Mouse (Mus musculus) 416B (cell line): ENCODE measurements around the gene Rcn3.
A peak's percentile ranks its signal among the peaks of the same experiment; 100 is the strongest.
"Not testable (repeated sequence)": the region's sequence is repeated elsewhere in the genome, so short reads cannot be mapped to it uniquely, and the experiment has no call there.

ENCODE experiments used
- DNase-seq: peaks from one replicate; pipeline ENCODE4 v3.0.0; 2011; ENCODE audit warnings: low read depth

The Rcn3 gene

DNA sequence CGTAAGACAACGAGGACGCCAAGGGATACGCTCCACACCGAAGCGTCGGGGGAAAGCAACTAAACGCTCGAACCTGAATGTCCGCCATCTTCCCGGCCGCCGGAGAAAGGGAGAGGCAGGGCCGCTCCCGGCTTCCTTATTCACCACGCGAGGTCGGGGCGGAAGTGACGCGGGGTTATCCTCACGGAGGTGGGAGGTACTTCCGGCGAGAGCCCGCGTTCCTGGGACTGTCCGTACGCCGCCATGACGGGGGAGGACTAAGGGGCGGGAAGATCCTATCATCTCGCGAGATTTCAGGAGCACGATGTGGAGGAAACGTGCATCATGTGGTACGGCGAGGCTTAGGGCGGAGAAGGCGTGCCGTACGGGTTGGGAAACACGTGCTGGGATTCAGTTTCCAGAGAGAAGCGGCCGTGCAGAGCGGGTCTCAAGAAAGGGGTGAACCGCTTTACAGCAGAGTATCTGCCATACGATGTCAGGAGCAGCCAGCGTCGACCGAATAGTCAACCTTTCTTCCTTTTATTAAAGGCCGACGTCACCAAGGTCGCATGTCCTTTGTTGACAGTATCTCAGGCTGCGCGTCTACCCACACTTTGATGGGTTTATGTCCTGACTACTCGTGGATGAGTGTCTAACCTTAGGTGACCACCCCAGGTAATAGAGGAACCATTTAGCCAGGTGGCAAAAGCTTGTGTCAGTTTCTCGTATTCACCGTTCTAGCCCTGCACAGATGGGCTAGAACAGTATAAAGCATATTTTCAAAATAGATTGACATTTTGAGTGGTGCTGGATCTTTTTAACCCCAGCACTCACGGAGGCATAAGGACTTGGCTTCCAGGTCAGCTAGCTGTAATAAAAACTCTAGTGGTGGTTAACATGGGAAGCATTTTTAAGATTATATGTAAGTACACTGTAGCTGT lies 32.5 kb upstream of the Rcn3 start, which contains the start of gene Rps11:
TSS of gene Rps11 (minus strand) at position 216 of the 920 bp plus-strand sequence.
- peak; percentile 100 for DNase-seq

DNA sequence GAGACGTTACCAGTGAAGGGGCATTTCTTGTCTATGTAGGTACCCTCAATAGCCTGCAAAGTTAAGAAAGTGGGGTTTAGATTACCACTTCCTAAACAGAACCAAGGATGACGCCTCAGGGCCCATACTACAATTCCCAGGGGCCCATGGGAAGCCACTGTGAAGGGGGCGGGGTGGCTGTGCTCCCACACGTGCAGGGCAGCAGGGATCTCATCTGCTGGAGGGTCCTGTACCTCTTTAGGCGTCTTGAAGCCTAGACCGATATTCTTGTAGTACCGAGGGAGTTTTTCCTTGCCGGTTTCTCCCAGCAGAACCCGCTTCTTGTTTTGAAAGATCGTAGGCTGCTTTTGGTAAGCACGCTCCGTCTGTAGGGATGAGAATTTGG lies 31.2 kb upstream of the Rcn3 start:
- peak; percentile 63 for DNase-seq

- DNase-seq = no peak
Measured at GRCm38 (mm10) chr7:45122561-45123185, 30.7 kb upstream of the Rcn3 start.

DNA sequence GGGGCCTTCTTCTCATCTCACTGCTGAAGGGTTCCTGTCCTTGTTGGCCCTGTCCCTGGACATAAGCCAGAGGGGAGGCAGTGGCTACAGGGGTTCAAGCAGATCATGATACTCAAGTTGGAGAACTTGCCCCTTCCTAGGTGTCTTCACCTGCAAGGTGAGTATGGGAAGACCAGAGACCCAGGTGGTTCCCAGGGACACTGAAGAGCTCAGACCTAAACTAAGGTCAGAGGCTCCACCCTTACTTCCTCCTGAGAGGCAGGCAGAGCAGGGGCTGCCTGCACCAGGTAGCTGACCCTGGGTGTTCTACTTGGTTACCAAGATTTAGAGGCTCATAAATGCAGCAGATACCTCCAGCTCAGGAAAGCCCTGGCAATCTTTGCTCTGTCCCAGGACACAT lies 29.9 kb upstream of the Rcn3 start:
- no peak for DNase-seq

DNA sequence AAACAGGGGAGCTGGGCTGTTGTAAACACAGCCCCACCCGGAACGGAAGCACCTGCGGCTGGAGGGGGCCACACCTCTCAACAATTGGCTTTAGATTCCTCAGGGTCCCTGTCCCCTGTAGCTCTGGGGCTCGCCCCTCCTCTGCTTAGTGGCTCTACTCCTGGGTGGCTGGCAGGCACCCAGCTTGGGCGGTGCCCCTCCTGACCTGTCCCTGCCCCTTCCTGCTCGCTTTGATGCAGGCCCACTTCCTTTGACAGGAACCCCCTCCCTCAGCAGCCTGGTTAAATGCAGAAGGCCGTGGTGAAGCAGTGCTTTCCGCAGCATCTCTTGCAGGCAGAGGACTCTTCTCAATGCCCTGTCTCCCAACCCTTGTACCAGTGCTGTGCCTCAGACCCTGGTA lies 29.4 kb upstream of the Rcn3 start:
- peak; percentile 90 for DNase-seq

DNA sequence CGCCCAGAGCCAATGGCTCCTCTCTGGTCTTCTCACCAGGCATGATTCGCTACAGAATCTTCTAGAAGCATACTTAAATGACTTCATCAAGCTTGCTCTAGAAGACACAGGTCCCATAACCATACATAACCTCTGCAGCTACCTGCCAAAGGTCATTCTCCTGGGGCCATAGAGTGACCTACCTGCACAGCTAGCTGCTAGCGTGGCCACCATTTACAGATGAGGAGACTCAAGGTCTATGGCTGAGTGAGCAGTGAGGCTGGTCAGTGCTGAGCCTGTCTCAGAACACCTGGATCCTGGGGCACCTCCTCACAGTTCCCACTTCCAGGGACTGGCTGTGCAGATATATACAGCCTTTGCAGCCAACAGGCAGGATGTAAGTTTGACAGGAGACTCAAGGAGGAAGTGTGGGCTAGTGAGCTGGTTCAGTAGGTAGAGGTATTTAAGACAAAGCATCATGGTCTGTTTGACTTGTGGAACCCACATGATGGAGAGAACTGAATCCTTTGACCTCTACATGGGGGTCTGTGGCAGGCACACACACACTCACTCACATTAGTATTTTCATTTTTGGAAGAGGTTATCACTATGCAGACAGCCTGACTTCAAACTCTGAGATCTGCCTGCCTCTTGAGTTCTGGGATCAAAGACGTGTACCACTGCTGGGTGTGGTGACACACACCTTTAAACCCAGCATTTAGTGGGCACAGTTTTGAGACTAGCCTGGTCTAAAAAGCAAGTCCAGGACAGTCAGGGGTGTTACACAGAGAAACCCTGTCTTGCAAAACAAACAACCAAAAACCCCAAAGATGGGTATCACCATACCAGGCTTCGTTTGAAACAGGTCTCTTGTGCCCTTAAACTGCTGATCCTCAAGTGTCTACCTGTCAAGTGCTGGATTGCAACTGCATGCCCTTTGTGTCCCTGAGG lies 28.0 kb upstream of the Rcn3 start:
- no peak for DNase-seq

- DNase-seq = no peak
Measured at GRCm38 (mm10) chr7:45118336-45118735, 26.3 kb upstream of the Rcn3 start.

- no peak for DNase-seq
Measured at GRCm38 (mm10) chr7:45117566-45117965, 25.5 kb upstream of the Rcn3 start.

GRCm38 (mm10) chr7:45113476-45113875 lies 21.5 kb upstream of the Rcn3 start:
- no peak for DNase-seq

DNA sequence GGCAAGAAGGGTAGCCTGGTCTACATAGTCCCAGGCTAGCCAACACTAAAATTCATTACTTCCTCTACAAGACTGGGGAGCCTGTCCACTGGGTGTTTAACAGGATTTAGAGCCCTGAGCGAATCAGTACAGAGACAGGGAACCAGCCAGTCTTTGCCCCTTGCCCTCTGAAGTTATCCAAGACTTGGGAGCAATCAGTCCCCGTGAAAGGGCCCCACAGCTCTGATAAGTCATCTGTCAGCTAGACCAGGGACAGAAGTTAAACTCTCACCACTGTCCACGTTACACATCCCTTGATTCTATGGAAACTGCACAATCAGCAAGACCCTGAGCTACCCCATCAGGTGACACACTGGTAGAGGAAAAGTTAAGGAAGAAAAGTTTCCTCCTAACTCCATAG lies 20.5 kb upstream of the Rcn3 start:
- no peak for DNase-seq

DNA sequence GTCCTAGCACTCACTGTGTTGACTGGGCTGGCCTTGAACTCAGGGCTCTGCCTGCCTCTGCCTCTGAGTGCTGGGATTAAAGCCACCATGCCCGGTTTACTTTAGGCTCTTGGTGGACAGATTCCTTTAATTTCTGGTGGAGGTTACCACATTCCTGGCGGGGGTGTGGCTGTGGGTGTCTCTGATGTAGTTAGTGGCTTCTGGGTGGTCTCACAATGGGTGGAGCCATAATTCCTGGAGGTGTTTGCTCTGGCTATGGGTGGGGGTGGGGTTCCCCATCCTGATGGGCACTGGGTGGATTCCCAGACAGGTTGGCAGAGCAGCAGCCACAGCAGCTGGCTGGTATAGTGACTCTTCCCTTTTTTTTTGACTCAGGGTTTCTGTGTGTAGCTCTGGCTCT lies 19.9 kb upstream of the Rcn3 start:
- no peak for DNase-seq

DNA sequence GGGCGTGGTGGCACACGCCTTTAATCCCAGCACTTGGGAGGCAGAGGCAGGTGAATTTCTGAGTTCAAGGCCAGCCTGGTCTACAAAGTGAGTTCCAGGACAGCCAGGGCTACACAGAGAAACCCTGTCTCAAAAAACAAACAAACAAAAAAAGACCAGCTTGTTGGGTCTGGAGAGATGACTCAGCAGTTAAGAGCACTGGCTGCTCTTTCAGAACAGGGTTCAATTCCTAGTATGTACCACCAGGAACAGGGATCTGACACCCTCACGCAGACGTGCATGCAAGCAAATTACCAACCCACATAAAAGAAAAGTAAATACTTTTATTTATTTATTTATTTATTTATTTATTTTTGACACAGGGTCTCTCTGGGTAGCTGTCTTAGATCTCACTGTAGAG lies 18.1 kb upstream of the Rcn3 start:
- not testable (repeated sequence) for DNase-seq

DNA sequence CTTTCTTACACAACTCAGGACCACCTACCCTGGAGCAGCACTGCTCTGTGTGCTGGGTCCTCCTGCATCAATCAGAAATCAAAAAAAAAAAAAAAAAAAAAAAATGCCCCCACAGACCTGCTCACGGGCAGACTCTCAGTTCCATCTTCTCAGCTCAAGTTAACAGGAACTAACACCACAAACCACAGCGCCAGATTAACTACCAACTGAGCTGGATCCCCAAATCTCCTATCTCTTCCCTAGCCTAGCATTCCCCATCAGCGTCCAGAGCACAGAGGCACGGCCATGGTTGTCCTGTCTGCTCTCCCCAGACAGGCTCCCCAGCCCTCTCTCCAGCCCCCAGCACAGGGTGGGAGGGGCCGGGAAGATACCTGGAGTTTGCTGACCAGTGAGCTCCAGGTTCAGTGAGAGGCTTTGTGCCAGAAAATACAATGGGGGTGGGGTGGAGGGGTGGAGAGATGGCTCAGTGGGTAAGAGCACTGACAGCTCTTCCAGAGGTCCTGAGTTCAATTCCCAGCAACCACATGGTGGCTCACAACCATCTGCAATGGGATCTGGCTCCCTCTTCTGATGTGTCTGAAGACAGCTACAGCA lies 15.1 kb upstream of the Rcn3 start:
- no peak for DNase-seq

DNA sequence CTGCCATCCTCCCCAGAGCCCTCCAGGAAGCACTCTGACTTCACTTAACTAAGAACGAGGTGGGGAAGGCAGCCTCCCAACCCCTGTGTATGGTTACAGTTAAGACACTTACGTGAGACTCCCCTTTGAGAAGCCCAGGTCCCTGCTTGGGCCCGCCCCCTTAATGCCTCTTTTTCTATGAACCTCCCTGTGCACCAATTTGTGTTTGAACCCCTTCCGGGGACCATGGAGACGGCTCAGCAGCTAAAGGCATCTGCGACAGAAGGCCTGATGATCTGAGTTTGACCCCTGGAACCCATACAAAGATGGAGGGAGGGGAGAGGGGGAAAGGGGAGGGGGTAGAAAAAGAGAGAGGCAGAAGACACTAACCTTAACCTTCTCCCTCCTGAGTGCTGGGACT lies 14.4 kb upstream of the Rcn3 start:
- no peak for DNase-seq

- no peak for DNase-seq
Measured at GRCm38 (mm10) chr7:45105491-45105890, 13.5 kb upstream of the Rcn3 start.

- no peak for DNase-seq
Measured at GRCm38 (mm10) chr7:45104941-45105340, 12.9 kb upstream of the Rcn3 start.

GRCm38 (mm10) chr7:45103652-45104180 lies 11.7 kb upstream of the Rcn3 start, which contains the start of gene Fcgrt:
Gene Fcgrt, minus strand, starts transcription at chr7:45103851.
- DNase-seq = peak; percentile 75

- DNase-seq = no peak
Measured at GRCm38 (mm10) chr7:45102940-45103585, 11.0 kb upstream of the Rcn3 start.

- no peak for DNase-seq
Measured at GRCm38 (mm10) chr7:45102441-45102840, 10.4 kb upstream of the Rcn3 start.

GRCm38 (mm10) chr7:45100046-45100445 lies 8.0 kb upstream of the Rcn3 start:
- DNase-seq = no peak
